Mouse (Mus musculus) midbrain, embryonic 15.5 days (tissue): Measurements from ENCODE around the gene Nwd1. TPM values are rescaled to one million over a fixed set of nuclear protein-coding genes. Genes with fewer than 3 reads are reported as not detected.

Experiments used
- ATAC-seq: fragments of 200-750 bp; cut with Nextera tagmentation; replicated peaks from 2 replicates; pipeline ENCODE4 v1.8.0; 2017; ENCODE audit warnings: moderate TSS enrichment
- H3K27ac ChIP-seq: fragments of 300-500 bp; sonication (generic); 2 replicates; pipeline ENCODE4 v1.5.1; 2015; ENCODE audit warnings: mild to moderate bottlenecking, inconsistent platforms
- H3K27me3 ChIP-seq: fragments of 300-500 bp; sonication (generic); replicated peaks from 2 replicates; pipeline ENCODE4 v1.6.1; 2015; ENCODE audit warnings: inconsistent platforms
- H3K36me3 ChIP-seq: fragments of 300-500 bp; sonication (generic); replicated peaks from 2 replicates; pipeline ENCODE4 v1.6.1; 2015; ENCODE audit warnings: inconsistent platforms
- H3K4me1 ChIP-seq: fragments of 300-500 bp; sonication (generic); 2 replicates; pipeline ENCODE4 v1.6.1; 2015; ENCODE audit warnings: inconsistent platforms
- H3K4me2 ChIP-seq: fragments of 300-500 bp; sonication (generic); 2 replicates; pipeline ENCODE4 v1.6.1; 2015; ENCODE audit warnings: inconsistent platforms, mild to moderate bottlenecking, moderate library complexity
- H3K4me3 ChIP-seq: fragments of 300-500 bp; sonication (generic); 2 replicates; pipeline ENCODE4 v1.5.1; 2015; ENCODE audit warnings: mild to moderate bottlenecking, inconsistent platforms
- H3K9ac ChIP-seq: fragments of 300-500 bp; sonication (generic); 2 replicates; pipeline ENCODE4 v1.6.1; 2015; ENCODE audit warnings: mild to moderate bottlenecking, inconsistent platforms
- H3K9me3 ChIP-seq: fragments of 300-500 bp; sonication (generic); 2 replicates; pipeline ENCODE4 v1.6.1; 2016; ENCODE audit warnings: inconsistent platforms
- WGBS: fragments of 180-500 bp; shearing (Covaris S2); methylation state at CpG from one replicate; pipeline ENCODE4 v1.1.7; 2015; ENCODE audit warnings: mixed read lengths; 5-methylcytosine and 5-hydroxymethylcytosine counted together
- microRNA-seq: library from miRNA; unstranded; fragments of <30 nt; microRNA quantifications from one replicate; pipeline ENCODE4, GENCODE M21; 2016
- polyA plus RNA-seq: library from polyadenylated mRNA; unstranded; fragments of >200 nt; fragmentation: Nextera tagmentation; extraction: Ambion mirVana; gene quantifications from 2 replicates; pipeline ENCODE4 v1.2.1, GENCODE M21; 2015

The Nwd1 gene
- polyA plus RNA-seq, 1 experiment from 2014 or later: 1.7 TPM

GRCm38 (mm10) chr8:72756771-72757390 is 110.4 kb downstream of the Nwd1 start:
- Histone ChIP-seq H3K4me2 (no peak overlapping the region), H3K27ac (no peak overlapping the region), H3K9me3 (no peaks in the 10 kb centered on the region), H3K9ac (no peak overlapping the region), H3K36me3 (peaks cover 45% of the 10 kb centered on the region), H3K4me1 (no peaks in the 10 kb centered on the region), H3K27me3 (no peaks in the 10 kb centered on the region), H3K4me3 (no peak overlapping the region)
- ATAC-seq: no peak
- WGBS: 96% methylated on average over 35 of the region's 35 CpGs

DNA sequence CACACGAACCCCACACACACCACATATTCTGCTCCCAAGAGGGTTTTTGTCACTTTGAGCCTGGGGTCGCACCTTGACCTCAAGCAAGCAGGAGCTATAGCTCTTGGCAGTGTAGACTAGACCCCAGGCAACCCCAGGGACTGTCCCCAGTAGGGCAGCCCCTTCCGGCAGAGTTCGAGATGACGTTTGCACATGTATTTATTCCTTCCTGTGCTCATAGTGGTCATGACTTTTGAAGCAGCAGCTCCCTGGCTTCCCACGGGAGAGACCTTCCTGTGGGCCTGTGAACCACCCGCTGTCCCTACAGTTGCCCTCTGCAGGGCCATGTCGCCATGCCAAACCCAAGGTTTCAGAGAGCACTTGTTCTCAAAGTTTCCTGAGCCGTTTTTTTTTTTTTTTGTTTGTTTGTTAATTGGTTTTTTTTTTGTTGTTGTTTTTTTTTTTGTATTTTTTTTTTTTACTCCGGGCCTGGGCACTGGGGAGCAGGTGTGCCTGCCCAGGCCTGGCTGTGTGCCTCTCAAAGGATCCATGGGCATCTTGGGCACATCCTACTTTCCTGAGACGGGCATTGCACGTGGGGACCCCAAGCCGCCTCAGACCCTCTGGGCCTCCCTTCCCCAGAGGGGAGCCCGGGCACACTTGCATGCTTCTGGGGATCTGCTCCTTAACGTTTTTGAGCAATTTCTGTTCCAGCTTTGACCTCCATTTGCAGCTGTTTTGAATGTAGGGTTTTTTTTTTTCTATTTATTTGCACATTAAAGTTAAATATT is 111.1 kb downstream of the Nwd1 start:
- 94% methylated on average over 15 of the region's 15 CpGs for WGBS
- H3K36me3 ChIP-seq: peaks cover 38% of the 10 kb centered on the region
- no peak for ATAC-seq

GRCm38 (mm10) chr8:72758310-72758709 is 111.8 kb downstream of the Nwd1 start:
- no peak overlapping the region for H3K4me3 ChIP-seq
- no peaks in the 10 kb centered on the region for H3K4me1 ChIP-seq
- no peaks in the 10 kb centered on the region for H3K9me3 ChIP-seq
- H3K9ac ChIP-seq: no peak overlapping the region
- H3K27ac ChIP-seq: no peak overlapping the region
- peaks cover 33% of the 10 kb centered on the region for H3K36me3 ChIP-seq
- H3K27me3 ChIP-seq: no peaks in the 10 kb centered on the region
- H3K4me2 ChIP-seq: no peak overlapping the region
- no peak for ATAC-seq

More for the DNA sequence above, 111.1 kb downstream of the Nwd1 start:
- Histone ChIP-seq H3K9ac (no peak overlapping the region), H3K4me1 (no peaks in the 10 kb centered on the region), H3K4me2 (no peak overlapping the region), H3K4me3 (no peak overlapping the region), H3K9me3 (no peaks in the 10 kb centered on the region), H3K27me3 (no peaks in the 10 kb centered on the region), H3K27ac (no peak overlapping the region)

GRCm38 (mm10) chr8:72760216-72760615 is 113.7 kb downstream of the Nwd1 start:
- Histone ChIP-seq H3K36me3 (peaks cover 20% of the 10 kb centered on the region), H3K4me2 (no peak overlapping the region), H3K27ac (no peak overlapping the region), H3K4me1 (no peaks in the 10 kb centered on the region), H3K4me3 (no peak overlapping the region), H3K27me3 (no peaks in the 10 kb centered on the region), H3K9me3 (no peaks in the 10 kb centered on the region), H3K9ac (no peak overlapping the region)
- 89% methylated on average over 3 of the region's 3 CpGs for WGBS
- ATAC-seq: no peak

DNA sequence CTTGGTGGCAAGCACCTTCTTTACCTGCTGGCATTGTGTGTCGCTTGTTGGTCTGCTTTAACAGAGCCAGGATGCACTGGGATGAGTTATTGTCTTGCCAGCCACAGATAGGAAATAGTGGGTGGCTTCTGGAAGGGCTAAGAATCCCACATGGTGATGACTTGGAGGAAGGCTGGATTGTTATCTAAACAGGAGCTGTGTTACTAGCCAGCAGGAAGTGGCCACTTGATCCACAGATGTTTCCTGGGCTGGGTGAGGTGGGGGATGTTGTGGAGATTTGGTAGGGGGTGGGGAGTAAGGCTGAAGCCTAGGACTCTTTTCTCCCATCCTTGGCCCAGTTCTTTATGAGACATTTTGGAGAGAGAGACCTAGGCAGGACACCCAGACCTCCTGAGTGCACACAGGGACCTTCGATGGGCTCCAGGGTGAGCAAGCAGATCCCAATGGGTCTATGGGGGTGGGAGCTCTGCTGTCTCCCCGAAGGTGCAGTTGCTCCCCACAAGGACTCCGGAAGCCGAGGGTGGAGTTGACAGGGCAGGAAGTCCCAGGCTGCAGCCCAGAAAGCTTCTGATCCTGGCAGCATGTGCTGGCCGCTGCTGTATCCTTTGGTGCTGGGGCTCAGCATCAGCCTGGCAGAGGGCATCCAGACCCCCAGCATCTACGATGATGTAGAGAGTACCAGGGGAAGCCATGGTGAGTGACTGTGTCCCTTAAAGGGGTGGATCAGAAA is 115.0 kb downstream of the Nwd1 start, which contains the start of gene F2rl3:
Gene F2rl3 (plus strand): TSS at position 559 of the 730 bp plus-strand sequence.
- H3K4me1 ChIP-seq: no peaks in the 10 kb centered on the region
- ATAC-seq: no peak
- WGBS: 89% methylated on average over 7 of the region's 7 CpGs
- H3K9me3 ChIP-seq: no peaks in the 10 kb centered on the region
- no peak within 1 kb of the TSS for H3K9ac ChIP-seq
- H3K4me3 ChIP-seq: no peak within 1 kb of the TSS
- H3K27me3 ChIP-seq: no peaks in the 10 kb centered on the region
- H3K27ac ChIP-seq: no peak within 1 kb of the TSS
- no peak within 1 kb of the TSS for H3K4me2 ChIP-seq
- peaks cover 10% of the 10 kb centered on the region; the same call in 1 of the 2 replicates for H3K36me3 ChIP-seq

DNA sequence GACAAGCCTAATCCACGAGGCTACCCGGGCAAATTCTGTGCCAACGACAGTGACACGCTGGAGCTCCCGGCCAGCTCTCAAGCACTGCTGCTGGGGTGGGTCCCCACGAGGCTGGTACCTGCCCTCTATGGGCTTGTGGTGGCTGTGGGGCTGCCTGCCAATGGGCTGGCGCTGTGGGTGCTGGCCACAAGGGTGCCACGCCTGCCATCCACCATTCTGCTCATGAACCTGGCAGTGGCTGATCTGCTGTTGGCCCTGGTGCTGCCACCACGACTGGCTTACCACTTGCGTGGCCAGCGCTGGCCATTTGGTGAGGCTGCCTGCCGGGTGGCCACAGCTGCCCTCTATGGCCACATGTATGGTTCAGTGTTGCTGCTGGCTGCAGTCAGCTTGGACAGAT is 115.8 kb downstream of the Nwd1 start:
- H3K9me3 ChIP-seq: no peaks in the 10 kb centered on the region
- WGBS: 92% methylated on average over 12 of the region's 12 CpGs
- ATAC-seq: no peak
- no peak overlapping the region for H3K4me3 ChIP-seq
- H3K36me3 ChIP-seq: peaks cover 3% of the 10 kb centered on the region; the same call in 1 of the 2 replicates
- H3K27me3 ChIP-seq: no peaks in the 10 kb centered on the region
- H3K27ac ChIP-seq: no peak overlapping the region
- 0 out of 2 replicates have a peak, but pooled peaks cover 4% of the 10 kb centered on the region for H3K4me1 ChIP-seq
- H3K9ac ChIP-seq: no peak overlapping the region
- no peak overlapping the region for H3K4me2 ChIP-seq

GRCm38 (mm10) chr8:72765696-72766095 is 119.2 kb downstream of the Nwd1 start:
- 73% methylated on average over 4 of the region's 4 CpGs for WGBS
- Histone ChIP-seq H3K4me3 (no peak overlapping the region), H3K36me3 (no peaks in the 10 kb centered on the region), H3K27ac (no peak overlapping the region), H3K4me1 (0 out of 2 replicates have a peak, but pooled peaks cover 4% of the 10 kb centered on the region), H3K9me3 (no peaks in the 10 kb centered on the region), H3K9ac (no peak overlapping the region), H3K4me2 (no peak overlapping the region), H3K27me3 (no peaks in the 10 kb centered on the region)
- no peak for ATAC-seq

- Histone ChIP-seq H3K4me3 (no peak overlapping the region), H3K4me2 (no peak overlapping the region), H3K9me3 (no peaks in the 10 kb centered on the region), H3K27me3 (no peaks in the 10 kb centered on the region), H3K9ac (no peak overlapping the region), H3K4me1 (0 out of 2 replicates have a peak, but pooled peaks cover 4% of the 10 kb centered on the region), H3K36me3 (no peaks in the 10 kb centered on the region), H3K27ac (no peak overlapping the region)
- WGBS: 25% methylated on average over 7 of the region's 7 CpGs
- peak; percentile 53; the same call in 1 of the 2 replicates for ATAC-seq
These were observed 120.3 kb downstream of the Nwd1 start for GRCm38 (mm10) chr8:72766777-72767176.

Small RNA genes lying within 50 kb of the gene (microRNA-seq; reads per million reads assigned to microRNA genes)
- gene Gm26237: not detected

Other genes starting within 250 kb of the Nwd1 start
- 63.6 and 63.7 TPM in 2 replicates for gene Eps15l1, start 225.3 kb upstream of the Nwd1 start, polyA plus RNA-seq
- gene Calr3, start 202.8 kb upstream of the Nwd1 start, polyA plus RNA-seq: 1.0 and 1.3 TPM in 2 replicates
- gene 1700030K09Rik, start 202.8 kb upstream of the Nwd1 start, polyA plus RNA-seq: 18.6 and 20.4 TPM in 2 replicates
- gene Cherp, start 171.5 kb upstream of the Nwd1 start, polyA plus RNA-seq: 53.0 and 59.1 TPM in 2 replicates
- 16.5 and 17.6 TPM in 2 replicates for gene Slc35e1, start 154.1 kb upstream of the Nwd1 start, polyA plus RNA-seq
- gene Med26, start 98.4 kb upstream of the Nwd1 start, polyA plus RNA-seq: 19.1 and 20.3 TPM in 2 replicates
- gene Smim7, start 75.6 kb upstream of the Nwd1 start, polyA plus RNA-seq: 120 and 129 TPM in 2 replicates
- 24.5 and 27.0 TPM in 2 replicates for gene Tmem38a, start 74.7 kb upstream of the Nwd1 start, polyA plus RNA-seq
- 180 and 185 TPM in 2 replicates for gene Sin3b, start 76.6 kb downstream of the Nwd1 start, polyA plus RNA-seq
- 0.59 and 0.69 TPM in 2 replicates for gene F2rl3, start 115.2 kb downstream of the Nwd1 start, polyA plus RNA-seq